Mouse (Mus musculus): ENCODE results near the gene 2300009A05Rik. TPM values are rescaled to one million over a fixed set of nuclear protein-coding genes. Genes with fewer than 3 reads are reported as not detected.

2300009A05Rik gene
- polyA plus RNA-seq (2012), result 78.3 and 89.5 TPM in 2 replicates

DNA sequence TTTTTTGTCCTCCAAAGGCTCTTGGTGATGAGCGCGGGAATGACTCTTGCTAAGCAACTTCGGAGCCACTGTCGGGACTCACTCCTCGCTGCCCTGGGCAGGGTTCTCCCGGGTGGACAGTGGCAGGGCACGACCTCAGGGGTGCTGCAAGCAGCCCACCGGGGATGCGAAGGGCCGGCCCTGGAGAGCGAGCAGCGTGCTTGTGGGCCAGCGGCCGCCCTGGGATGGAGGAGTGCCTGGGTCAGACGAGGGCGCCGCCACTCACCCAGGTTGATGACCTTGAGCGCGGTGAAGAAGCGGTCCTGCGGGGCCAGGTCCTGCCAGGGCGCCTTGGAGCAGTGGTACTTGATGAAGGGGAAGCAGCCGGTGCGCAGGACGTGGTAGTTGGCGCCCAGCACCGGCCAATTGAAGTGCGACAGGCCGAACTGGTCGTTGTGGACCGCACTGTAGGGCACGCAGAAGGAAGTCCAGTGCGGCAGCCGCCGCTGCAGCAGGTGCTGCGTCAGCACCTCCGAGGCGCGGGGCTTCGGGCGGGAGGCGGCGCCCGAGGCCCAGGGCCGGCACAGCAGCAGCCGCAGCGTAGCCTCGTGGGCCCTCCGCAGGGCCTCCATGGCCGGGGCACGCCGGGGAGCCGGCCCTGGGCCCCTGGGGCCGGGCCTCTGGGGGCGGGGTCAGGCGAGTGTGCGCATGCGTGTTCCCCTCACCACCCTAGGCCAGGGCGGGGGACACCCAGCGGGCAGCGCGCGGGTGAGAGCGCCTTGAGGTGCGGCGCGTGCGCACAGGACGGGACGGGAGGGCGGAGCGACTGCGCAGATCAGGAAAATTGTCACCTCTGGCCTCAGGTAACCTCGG is at the start of gene 2300009A05Rik:
TSS of gene 2300009A05Rik (minus strand) at position 636 of the 852 bp plus-strand sequence.
- no peak for TF ChIP-seq GATA1 (IDR thresholded peaks at IDR 0.05; ENCODE audit: low read length)

DNA sequence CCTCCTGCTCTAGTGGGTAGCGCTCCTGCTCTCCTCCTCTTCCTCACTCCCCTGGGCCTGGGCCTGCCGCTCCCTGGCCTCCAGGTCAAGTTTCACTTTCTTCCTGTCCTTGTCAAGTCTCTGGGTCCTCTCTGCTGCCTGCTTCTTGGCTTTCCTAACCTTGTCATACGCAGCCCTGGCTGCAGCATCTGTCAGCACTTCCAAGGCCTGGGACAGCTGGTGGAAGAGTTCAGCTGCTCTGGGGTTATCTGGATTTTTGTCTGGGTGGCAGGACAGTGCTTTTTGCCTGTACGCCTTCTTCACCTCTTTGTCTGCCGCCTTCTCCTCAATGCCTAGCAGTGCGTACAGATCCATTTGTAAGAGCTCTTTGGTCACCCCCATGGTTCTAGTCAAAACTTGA is 44.6 kb upstream of the 2300009A05Rik start:
- no peak for TF ChIP-seq GATA1 (IDR thresholded peaks at IDR 0.05; ENCODE audit: low read length)

DNA sequence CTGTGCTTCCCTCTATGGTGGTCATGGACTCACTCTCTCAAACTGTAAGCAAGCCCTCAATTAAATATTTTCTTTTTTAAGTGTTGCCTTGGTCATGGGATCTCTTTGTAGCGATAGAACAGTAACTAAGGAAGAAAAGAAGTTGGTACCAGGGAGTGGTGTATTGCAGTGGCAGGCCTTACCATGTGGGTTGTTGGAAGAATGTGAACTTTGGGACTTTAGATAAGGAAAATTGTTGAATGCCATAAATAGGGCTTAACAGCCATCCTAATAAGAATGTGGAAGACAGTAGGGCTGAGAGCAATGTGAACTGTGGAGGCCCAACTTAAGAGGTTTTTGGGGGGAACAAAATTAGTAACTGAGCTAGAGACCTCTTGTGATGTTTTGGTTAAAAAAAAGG is 31.6 kb upstream of the 2300009A05Rik start:
- TF ChIP-seq GATA1 (IDR thresholded peaks at IDR 0.05; ENCODE audit: low read length), result no peak

DNA sequence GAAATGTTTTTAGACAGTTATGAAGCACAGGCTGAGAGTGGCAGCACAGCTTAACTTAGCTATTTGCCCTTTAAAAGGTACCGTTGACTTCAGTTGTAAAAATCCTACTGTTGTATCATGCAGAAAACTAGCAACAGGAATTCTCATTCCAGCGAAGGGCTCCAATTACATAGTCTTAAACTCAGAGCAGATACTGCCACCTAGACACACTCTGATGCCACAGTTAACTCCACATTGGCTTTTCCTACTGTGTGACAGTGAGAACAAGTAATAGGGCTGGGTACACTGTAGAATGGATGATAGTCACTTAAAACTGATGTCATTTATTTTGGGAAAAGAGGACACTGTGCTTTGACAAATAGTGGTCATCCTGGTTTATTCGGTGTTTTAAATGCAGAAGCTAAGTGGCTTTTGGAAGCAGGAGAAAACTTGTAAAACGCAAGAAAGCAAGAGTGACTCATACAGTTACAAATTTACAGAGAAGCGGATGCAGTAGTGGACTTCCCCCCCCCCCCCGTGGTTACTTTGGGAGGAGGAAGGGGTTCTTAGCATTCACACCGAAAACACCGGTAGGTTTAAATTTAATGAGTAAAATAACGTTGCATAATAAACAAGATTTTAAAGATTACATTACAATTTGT is 22.2 kb upstream of the 2300009A05Rik start:
- no peak for TF ChIP-seq GATA1 (IDR thresholded peaks at IDR 0.05; ENCODE audit: low read length)

DNA sequence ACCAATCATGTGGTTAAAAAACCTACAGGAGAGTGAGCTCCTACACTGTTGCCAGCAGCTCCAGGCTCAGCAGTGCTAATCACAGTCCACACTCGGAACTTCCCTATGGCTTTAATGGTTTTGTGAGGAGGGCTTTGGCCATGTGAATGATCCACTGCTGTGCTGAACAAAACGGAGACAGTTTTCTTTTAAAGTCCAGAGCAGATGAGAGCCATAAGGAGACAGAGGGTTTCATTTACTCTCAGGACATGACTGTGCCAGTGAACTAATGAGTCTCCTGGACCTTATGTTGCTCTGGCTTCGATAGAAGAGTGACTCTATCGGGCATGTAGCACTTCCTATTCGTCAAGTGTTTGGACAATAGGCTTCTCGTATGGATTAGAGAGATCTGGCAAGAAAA is 21.4 kb upstream of the 2300009A05Rik start:
- TF ChIP-seq GATA1 (IDR thresholded peaks at IDR 0.05; ENCODE audit: low read length), result no peak

DNA sequence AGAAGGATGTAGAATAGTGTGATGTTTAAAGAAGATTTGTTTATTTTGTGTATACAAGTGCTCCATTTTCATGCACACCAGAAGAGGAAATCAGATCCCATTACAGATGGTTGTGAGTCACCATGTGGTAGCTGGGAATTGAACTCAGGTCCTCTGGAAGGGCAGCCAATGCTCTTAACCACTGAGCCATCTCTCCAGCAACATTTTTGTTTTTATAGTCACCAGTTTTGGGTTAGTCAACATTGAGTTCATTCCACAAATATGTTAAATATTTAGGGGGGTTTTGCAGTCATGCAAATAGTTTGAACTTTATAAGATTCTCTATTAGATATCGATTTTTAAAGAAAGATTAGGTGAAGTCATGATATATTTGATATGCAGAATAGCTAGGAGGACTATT is 1.1 kb upstream of the 2300009A05Rik start:
- TF ChIP-seq GATA1 (IDR thresholded peaks at IDR 0.05; ENCODE audit: low read length), result no peak

DNA sequence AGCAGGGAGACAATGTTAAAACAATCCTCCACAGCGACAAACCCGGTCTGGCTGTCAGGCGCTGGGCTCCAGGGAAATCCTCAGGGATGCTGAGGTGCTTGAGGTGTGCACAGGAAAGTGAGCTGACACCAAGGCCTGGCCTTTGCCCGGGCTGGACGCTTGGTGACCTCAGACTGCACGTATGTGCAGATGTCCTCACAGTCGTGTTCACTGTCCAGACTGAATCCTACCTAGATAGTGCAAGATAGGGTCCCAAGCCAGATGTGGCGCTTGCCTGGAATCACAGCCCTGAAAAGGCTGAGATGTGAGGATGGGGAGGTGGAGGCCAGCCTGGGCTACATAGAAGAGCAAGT is 393 bp upstream of the 2300009A05Rik start:
- TF ChIP-seq GATA1 (IDR thresholded peaks at IDR 0.05; ENCODE audit: low read length), result no peak

DNA sequence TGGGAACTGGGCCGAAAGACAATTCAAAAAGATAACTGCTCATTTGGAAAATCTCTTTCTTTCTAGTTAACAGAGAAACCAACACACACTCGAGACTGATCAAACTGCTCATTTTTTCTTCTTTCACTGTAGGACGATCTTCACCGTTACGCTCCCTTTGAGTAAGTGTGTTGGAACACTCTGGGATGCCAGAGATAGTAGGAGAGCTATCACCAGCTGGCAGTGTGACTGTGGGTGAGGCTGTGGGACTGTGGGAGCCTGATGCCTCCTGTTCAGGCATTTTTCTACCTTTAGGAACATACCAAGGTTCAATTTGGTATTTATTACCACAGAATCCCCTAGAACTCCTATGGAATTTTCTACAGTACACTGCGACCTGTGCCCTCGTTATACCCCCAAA is 3.4 kb downstream of the 2300009A05Rik start:
- TF ChIP-seq GATA1 (IDR thresholded peaks at IDR 0.05; ENCODE audit: low read length), result no peak

DNA sequence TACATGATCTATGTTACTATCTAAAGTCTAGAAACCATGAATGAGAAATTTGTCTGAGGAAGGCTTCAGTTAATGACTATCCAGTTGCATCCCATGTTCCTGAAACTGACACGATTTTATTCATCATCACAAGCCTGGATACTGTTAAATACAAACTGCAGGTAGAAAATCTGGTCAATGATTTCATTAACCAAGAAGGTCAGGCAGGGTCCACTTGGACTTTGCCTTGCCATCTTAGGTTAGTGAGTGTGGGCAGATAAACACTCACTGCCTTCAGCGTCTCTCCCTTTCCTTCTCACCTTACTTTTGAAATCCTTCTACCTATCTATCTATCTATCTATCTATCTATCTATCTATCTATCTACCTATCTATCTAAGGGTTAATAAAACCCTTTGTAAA is 7.7 kb downstream of the 2300009A05Rik start:
- TF ChIP-seq GATA1 (IDR thresholded peaks at IDR 0.05; ENCODE audit: low read length), result no peak

DNA sequence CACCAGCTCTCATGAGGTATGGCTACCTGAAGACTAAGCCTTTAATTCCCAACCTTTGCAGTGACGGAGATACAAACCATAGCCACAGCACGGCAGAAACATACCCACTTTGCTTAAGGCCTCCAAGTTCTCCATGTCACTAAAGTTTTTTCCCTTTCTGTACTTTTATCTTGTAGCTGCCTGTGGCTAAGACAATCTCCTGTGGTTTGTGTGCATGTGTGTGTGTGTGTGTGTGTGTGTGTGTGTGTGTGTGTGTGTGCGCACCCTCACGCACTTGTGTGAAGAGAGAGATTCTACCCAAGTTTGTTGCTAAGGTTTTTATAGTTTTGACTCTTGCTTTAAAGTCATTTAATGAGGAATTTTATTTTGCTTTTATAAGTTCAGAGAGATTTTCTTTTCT is 16.3 kb downstream of the 2300009A05Rik start:
- no peak for TF ChIP-seq GATA1 (IDR thresholded peaks at IDR 0.05; ENCODE audit: low read length)

DNA sequence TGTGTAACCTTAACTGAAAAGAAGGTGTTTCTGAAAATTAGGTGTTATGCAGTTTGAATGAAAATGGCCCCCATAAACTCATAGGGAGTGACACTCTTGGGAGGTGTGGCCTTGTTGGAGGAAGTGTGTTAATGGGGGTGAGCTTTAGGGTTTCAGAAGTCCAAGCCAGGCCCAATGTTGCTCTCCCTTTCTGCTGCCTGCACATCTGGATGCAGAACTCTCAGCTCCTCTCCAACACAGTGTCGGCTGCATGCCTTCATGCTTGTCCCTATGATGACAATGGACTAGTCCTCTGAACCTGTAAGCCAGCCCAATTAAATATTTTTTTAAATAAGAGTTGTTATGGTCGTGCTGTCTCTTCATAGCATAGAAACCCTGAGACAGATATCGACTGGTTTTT is 18.7 kb downstream of the 2300009A05Rik start:
- no peak for TF ChIP-seq GATA1 (IDR thresholded peaks at IDR 0.05; ENCODE audit: low read length)

DNA sequence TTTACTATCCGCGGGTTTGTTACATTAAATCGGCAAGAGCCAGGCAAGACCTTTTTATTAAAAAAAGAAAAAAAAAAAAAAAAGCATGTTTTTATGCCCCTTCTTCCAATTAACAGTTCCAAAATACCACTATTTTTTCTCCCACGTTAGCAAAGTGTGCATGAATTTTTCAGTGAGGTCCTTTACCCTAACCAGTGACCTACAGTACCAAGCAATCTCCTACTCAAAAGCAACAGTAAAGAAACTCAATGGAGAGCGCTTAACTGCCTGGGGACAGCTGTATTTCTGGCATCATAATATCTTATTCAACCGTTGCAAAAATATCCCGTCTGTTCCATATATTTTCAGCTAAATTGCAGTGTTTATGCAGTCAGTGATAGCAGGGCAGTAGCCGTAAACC is 20.9 kb downstream of the 2300009A05Rik start:
- no peak for TF ChIP-seq GATA1 (IDR thresholded peaks at IDR 0.05; ENCODE audit: low read length)

DNA sequence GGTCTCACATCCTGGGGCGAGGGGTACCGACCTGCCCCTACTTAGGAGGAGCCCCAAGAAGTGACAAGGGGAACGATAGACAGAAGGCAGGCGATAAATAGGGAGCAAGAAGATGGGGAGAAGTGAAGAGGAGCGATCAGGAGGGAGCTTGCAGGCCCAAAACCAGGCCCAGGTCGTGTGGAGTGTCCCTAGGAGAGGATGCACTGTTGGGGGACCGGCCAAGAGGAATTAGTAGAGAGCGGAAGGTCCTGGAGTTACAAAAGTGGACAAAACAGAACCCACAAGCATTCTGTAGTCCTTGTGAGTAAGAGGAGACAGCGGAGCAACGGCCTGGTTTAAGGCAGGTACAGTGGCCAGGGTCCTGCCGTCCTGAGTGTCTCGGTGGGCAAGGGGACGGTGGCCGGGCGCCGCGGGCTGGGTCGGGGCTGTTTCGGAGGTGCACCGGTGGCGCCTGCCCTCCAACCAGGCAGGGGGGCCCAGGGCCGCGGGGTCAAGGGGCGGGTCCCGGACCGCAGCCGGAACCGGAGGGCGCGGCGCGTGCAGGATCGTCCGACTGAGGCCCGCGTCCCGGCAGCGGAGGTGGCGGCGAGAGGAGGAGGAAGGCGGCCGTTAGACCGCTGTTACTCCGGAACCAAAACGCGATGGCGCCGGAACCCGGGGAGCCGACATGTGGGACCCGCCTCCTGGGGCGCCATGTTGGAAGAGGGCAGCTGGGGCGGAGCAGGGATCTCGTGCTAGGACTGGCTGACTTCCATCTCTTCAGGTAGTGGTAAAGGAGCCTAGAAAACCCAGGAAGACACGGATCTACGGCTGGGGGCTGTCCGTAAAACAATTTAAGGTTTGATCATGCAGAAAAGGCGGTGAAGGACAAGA is 21.5 kb downstream of the 2300009A05Rik start, which contains the start of gene Map2k5:
TSS of gene Map2k5 (minus strand) at position 633 of the 873 bp plus-strand sequence.
- TF ChIP-seq GATA1 (IDR thresholded peaks at IDR 0.05; ENCODE audit: low read length), result no peak

DNA sequence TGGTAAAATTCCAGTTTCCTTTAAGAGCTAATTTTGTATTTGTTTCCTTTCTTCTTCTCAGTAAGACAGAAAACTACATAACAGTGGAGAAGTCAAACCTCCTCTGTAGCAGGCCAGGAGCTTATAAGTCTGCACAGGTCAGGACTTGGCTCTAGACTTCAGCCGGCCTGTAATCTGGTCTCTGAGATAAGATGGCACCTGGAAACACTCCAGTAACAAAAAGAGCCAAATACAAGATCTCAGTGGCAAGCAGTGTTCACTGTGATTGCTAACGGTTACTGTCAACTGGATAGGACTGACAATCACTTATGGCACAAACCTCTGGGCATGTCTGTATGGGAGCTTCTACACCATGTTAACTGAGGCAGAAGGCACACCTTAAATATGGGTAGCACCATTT is 25.7 kb downstream of the 2300009A05Rik start:
- TF ChIP-seq GATA1 (IDR thresholded peaks at IDR 0.05; ENCODE audit: low read length), result no peak

DNA sequence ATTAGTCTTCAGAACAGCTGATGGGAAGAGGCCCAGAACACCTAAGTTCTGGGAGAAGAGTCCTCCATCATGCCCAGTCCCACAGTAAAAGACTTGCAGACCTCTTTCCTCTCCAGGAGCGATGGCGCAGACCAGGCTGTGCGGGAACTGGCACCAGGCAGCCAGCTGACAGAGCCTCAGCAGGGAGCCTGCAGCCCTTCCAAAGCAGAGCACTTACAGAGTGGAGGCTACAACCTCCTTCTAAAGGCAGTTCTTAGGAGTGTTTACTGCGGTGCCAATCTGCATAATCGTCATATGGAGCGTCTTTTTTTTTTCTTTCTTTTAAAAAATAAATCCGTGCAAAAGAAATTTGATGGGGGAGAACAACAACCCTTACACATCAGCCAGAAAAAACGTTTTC is 26.5 kb downstream of the 2300009A05Rik start:
- TF ChIP-seq GATA1 (IDR thresholded peaks at IDR 0.05; ENCODE audit: low read length), result no peak

DNA sequence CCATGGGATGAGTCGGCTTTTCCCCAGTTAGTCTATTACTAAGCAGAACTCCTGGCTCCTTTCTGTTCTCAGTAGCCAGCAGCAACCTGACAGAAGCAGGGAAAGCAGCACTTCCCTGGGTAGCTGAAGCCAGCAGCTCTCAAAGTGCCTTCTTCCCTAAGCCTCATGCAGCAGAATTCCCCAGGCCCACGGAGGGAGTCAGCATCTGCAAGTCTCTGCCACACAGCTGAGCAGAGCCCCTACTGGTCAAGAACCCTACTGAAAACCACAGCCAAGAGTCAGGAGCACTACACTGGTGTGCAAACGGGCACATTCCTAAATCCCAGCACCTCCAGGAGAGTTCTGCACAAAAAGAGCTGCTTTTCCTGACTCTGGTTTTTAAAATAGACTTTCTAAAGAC is 38.6 kb downstream of the 2300009A05Rik start:
- no peak for TF ChIP-seq GATA1 (IDR thresholded peaks at IDR 0.05; ENCODE audit: low read length)
